Mouse (Mus musculus) forebrain, embryonic 14.5 days (tissue): ENCODE results near the gene Klf3. TPM values are rescaled to one million over a fixed set of nuclear protein-coding genes. Genes with fewer than 3 reads are reported as not detected.

ENCODE experiments used
- ATAC-seq: fragments of 200-750 bp; cut with Nextera tagmentation; 2 replicates; pipeline ENCODE4 v1.8.0; 2017; ENCODE audit warnings: mild to moderate bottlenecking, moderate library complexity
- DNase-seq: peaks from one replicate; pipeline ENCODE4 v3.0.0-alpha.2; 2015; ENCODE audit warnings: low spot score
- H3K27ac ChIP-seq: fragments of 300-500 bp; sonication (generic); 2 replicates; pipeline ENCODE4 v1.5.1; 2014; ENCODE audit warnings: low read depth, mild to moderate bottlenecking, control low read depth, low read length, moderate library complexity
- H3K27me3 ChIP-seq: fragments of 300-500 bp; sonication (generic); replicated peaks from 2 replicates; pipeline ENCODE4 v1.6.1; 2014; ENCODE audit warnings: low read length, control low read depth, mixed read lengths; ENCODE audit not compliant: control insufficient read depth, insufficient read depth
- H3K36me3 ChIP-seq: fragments of 300-500 bp; sonication (generic); 2 replicates; pipeline ENCODE4 v1.6.1; 2014; ENCODE audit warnings: low read length, control low read depth; ENCODE audit not compliant: control insufficient read depth, insufficient read depth
- H3K4me1 ChIP-seq: fragments of 300-500 bp; sonication (generic); 2 replicates; pipeline ENCODE4 v1.6.1; 2014; ENCODE audit warnings: antibody characterized with exemption, low read length, control low read depth; ENCODE audit not compliant: control insufficient read depth, insufficient read depth
- H3K4me2 ChIP-seq: fragments of 300-500 bp; sonication (generic); 2 replicates; pipeline ENCODE4 v1.6.1; 2014; ENCODE audit warnings: mild to moderate bottlenecking, control low read depth, low read length
- H3K4me3 ChIP-seq: fragments of 300-500 bp; sonication (generic); 2 replicates; pipeline ENCODE4 v1.5.1; 2014; ENCODE audit warnings: low read depth, low read length, control low read depth
- H3K9ac ChIP-seq: fragments of 300-500 bp; sonication (generic); 2 replicates; pipeline ENCODE4 v1.6.1; 2014; ENCODE audit warnings: mild to moderate bottlenecking, low read length, control low read depth, moderate library complexity
- H3K9me3 ChIP-seq: fragments of 300-500 bp; sonication (generic); replicated peaks from 2 replicates; pipeline ENCODE4 v1.6.1; 2016; ENCODE audit warnings: low read length, control low read depth, mixed read lengths; ENCODE audit not compliant: control insufficient read depth
- WGBS: fragments of 180-500 bp; shearing (Covaris S2); extraction: QIAGEN DNeasy Blood & Tissue Kit; methylation state at CpG from one replicate; pipeline ENCODE4 v1.1.7; 2014; 5-methylcytosine and 5-hydroxymethylcytosine counted together
- polyA plus RNA-seq: library from polyadenylated mRNA; unstranded; fragments of >200 nt; fragmentation: Nextera tagmentation; extraction: Ambion mirVana; gene quantifications from 2 replicates; pipeline ENCODE4 v1.2.1, GENCODE M21; 2014

Gene Klf3
- polyA plus RNA-seq, 1 experiment from 2014 or later, result 19.3 TPM

GRCm38 (mm10) chr5:64821964-64822363, 18.8 kb downstream of the Klf3 start:
- H3K4me2 ChIP-seq, result no peak overlapping the region
- peaks cover 50% of the 10 kb centered on the region for H3K36me3 ChIP-seq
- no peaks in the 10 kb centered on the region for H3K9me3 ChIP-seq
- no peak overlapping the region for H3K27ac ChIP-seq
- H3K4me3 ChIP-seq, result no peak overlapping the region
- WGBS, result 94% methylated on average over 24 of the region's 24 CpGs
- no peak for DNase-seq
- H3K4me1 ChIP-seq, result no peaks in the 10 kb centered on the region
- no peak for ATAC-seq
- H3K9ac ChIP-seq, result no peak overlapping the region
- H3K27me3 ChIP-seq, result no peaks in the 10 kb centered on the region

- no peak for DNase-seq
- Histone ChIP-seq H3K4me2 (no peak overlapping the region), H3K9me3 (no peaks in the 10 kb centered on the region), H3K4me3 (no peak overlapping the region), H3K9ac (no peak overlapping the region), H3K4me1 (no peaks in the 10 kb centered on the region), H3K27me3 (no peaks in the 10 kb centered on the region), H3K36me3 (peaks cover 58% of the 10 kb centered on the region), H3K27ac (no peak overlapping the region)
- WGBS, result 97% methylated on average over 11 of the region's 11 CpGs
- no peak for ATAC-seq
Measured at GRCm38 (mm10) chr5:64823431-64823830, 20.2 kb downstream of the Klf3 start.

GRCm38 (mm10) chr5:64824765-64825164, 21.6 kb downstream of the Klf3 start:
- peaks cover 63% of the 10 kb centered on the region for H3K36me3 ChIP-seq
- ATAC-seq, result no peak

GRCm38 (mm10) chr5:64825496-64825895, 22.3 kb downstream of the Klf3 start:
- no peak for ATAC-seq
- Histone ChIP-seq H3K27ac (no peak overlapping the region), H3K4me3 (no peak overlapping the region), H3K9ac (no peak overlapping the region), H3K36me3 (peaks cover 67% of the 10 kb centered on the region), H3K4me2 (no peak overlapping the region), H3K27me3 (no peaks in the 10 kb centered on the region), H3K9me3 (no peaks in the 10 kb centered on the region), H3K4me1 (no peaks in the 10 kb centered on the region)
- WGBS, result 95% methylated on average over 7 of the region's 7 CpGs
- no peak for DNase-seq

More at GRCm38 (mm10) chr5:64824765-64825164, 21.6 kb downstream of the Klf3 start:
- WGBS, result 92% methylated on average over 3 of the region's 3 CpGs
- no peaks in the 10 kb centered on the region for H3K27me3 ChIP-seq
- H3K4me1 ChIP-seq, result no peaks in the 10 kb centered on the region
- DNase-seq, result no peak
- no peak overlapping the region for H3K4me2 ChIP-seq
- H3K9me3 ChIP-seq, result no peaks in the 10 kb centered on the region
- no peak overlapping the region for H3K9ac ChIP-seq
- H3K27ac ChIP-seq, result no peak overlapping the region
- H3K4me3 ChIP-seq, result no peak overlapping the region

GRCm38 (mm10) chr5:64827151-64827550, 24.0 kb downstream of the Klf3 start:
- no peak overlapping the region for H3K27ac ChIP-seq
- H3K9ac ChIP-seq, result no peak overlapping the region
- DNase-seq, result no peak
- no peaks in the 10 kb centered on the region for H3K9me3 ChIP-seq
- no peaks in the 10 kb centered on the region for H3K27me3 ChIP-seq
- WGBS, result 98% methylated on average over 12 of the region's 12 CpGs
- peaks cover 62% of the 10 kb centered on the region for H3K36me3 ChIP-seq
- H3K4me2 ChIP-seq, result no peak overlapping the region
- H3K4me1 ChIP-seq, result no peaks in the 10 kb centered on the region
- H3K4me3 ChIP-seq, result no peak overlapping the region
- no peak for ATAC-seq

GRCm38 (mm10) chr5:64828314-64828713, 25.1 kb downstream of the Klf3 start:
- WGBS, result 94% methylated on average over 9 of the region's 9 CpGs
- no peaks in the 10 kb centered on the region for H3K27me3 ChIP-seq
- no peak overlapping the region for H3K4me3 ChIP-seq
- H3K36me3 ChIP-seq, result peaks cover 51% of the 10 kb centered on the region
- no peak overlapping the region for H3K9ac ChIP-seq
- no peak overlapping the region for H3K27ac ChIP-seq
- DNase-seq (no peak), ATAC-seq (no peak)
- no peaks in the 10 kb centered on the region for H3K4me1 ChIP-seq
- no peak overlapping the region for H3K4me2 ChIP-seq
- H3K9me3 ChIP-seq, result no peaks in the 10 kb centered on the region

GRCm38 (mm10) chr5:64829606-64830005, 26.4 kb downstream of the Klf3 start:
- Histone ChIP-seq H3K4me1 (no peaks in the 10 kb centered on the region), H3K4me2 (no peak overlapping the region), H3K36me3 (peaks cover 39% of the 10 kb centered on the region), H3K9ac (no peak overlapping the region), H3K27me3 (no peaks in the 10 kb centered on the region), H3K9me3 (no peaks in the 10 kb centered on the region), H3K4me3 (no peak overlapping the region), H3K27ac (no peak overlapping the region)
- no peak for ATAC-seq
- DNase-seq, result no peak
- WGBS, result 89% methylated on average over 10 of the region's 10 CpGs

GRCm38 (mm10) chr5:64830773-64831172, 27.6 kb downstream of the Klf3 start:
- Histone ChIP-seq H3K4me2 (no peak overlapping the region), H3K36me3 (peaks cover 36% of the 10 kb centered on the region), H3K27me3 (no peaks in the 10 kb centered on the region), H3K4me1 (no peaks in the 10 kb centered on the region), H3K9me3 (no peaks in the 10 kb centered on the region), H3K27ac (no peak overlapping the region), H3K4me3 (no peak overlapping the region), H3K9ac (no peak overlapping the region)
- ATAC-seq, result no peak
- 66% methylated on average over 3 of the region's 3 CpGs for WGBS
- no peak for DNase-seq

GRCm38 (mm10) chr5:64833410-64833809, 30.2 kb downstream of the Klf3 start:
- DNase-seq, result no peak
- H3K36me3 ChIP-seq, result peaks cover 15% of the 10 kb centered on the region
- ATAC-seq, result no peak
- H3K9me3 ChIP-seq, result no peaks in the 10 kb centered on the region
- H3K27me3 ChIP-seq, result no peaks in the 10 kb centered on the region
- no peak overlapping the region for H3K9ac ChIP-seq
- no peak overlapping the region for H3K4me2 ChIP-seq
- H3K27ac ChIP-seq, result no peak overlapping the region
- no peak overlapping the region for H3K4me3 ChIP-seq
- H3K4me1 ChIP-seq, result no peaks in the 10 kb centered on the region
